Mouse (Mus musculus) mouse trophoblast stem cell (cell line): ENCODE data around the gene Ahctf1.
"Not testable (repeated sequence)": the region's sequence is repeated elsewhere in the genome, so short reads cannot be mapped to it uniquely, and the experiment has no call there.

Source experiments
- in situ Hi-C, 2 experiments: fragments of 300-500 bp; cut with MseI, MboI; formaldehyde crosslinking; loops; 2 replicates in 1 of 2; 3 replicates in 1 of 2; pipeline ENCODE4 v1.15.1; 2025

Ahctf1 gene

GRCm38 (mm10) chr1:179715289-179715688 is 88.2 kb downstream of the Ahctf1 start:
- in situ Hi-C loops: not testable (repeated sequence)

- in situ Hi-C loops: no loop called here
Observed at GRCm38 (mm10) chr1:179713367-179713766, 90.1 kb downstream of the Ahctf1 start.

DNA sequence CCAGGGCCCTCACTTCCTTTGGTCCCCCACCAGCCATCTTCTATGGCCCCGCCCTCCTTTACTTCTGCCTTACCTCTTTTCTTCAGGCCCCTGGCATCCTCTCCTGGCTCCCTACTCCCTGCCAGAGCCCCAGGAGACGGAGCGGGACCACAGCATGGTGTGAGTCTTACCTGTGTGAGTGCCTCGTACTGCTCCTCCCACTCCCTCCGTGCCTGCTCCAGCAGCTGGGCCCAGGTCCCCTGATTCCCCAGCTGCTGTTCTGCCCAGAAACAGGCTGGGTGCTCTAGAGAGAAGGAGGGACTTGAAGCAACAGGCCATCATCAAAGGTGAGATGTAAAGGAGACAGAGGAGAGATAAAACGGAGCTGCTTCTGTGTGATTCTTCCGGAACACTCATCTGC is 90.8 kb downstream of the Ahctf1 start:
- in situ Hi-C loops: no loop called here

- in situ Hi-C loops: no loop called here
Observed at GRCm38 (mm10) chr1:179710739-179711138, 92.7 kb downstream of the Ahctf1 start.

DNA sequence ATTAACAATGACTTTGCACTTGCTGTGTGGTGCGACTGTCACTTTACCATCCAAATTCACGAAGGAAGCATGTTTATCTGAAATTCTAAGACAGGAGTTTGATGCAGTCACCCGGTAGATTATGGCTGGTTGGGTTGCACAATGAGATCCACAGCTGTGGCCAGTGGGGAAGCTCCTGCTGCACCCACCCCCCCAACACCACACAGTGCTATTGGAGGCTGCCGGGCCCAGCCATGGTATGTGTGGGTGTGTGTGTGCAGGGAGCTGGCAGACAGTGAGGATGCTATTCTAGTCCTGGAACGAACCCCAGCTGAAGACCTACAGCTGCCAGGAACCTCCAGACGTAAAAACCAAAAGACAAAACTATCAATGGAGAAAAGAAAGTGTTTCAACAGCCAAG is 94.1 kb downstream of the Ahctf1 start:
- in situ Hi-C loops: no loop called here

DNA sequence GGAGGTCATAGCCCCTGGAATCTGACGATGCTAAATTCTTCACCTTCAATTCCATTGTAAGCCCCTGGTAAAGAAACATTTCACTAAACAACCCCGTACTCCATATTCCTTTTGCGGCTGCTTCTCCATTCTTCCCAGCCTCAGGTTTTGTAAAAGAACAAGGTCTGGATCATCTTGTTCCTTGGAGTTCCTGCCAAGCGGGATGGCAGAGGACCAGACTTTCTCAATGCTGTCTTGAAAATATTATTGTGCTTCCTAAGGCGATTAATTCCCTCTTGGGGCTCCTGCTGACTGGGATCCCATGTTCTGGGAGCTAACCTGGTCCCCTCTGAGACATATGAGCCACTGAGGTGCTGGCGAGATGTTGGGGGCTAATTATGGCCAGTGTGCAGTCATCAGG is 98.3 kb downstream of the Ahctf1 start:
- in situ Hi-C loops: no loop called here

- in situ Hi-C loops: no loop called here
Observed at GRCm38 (mm10) chr1:179704150-179704549, 99.3 kb downstream of the Ahctf1 start.
